Mouse (Mus musculus): Measurements from ENCODE around the gene Frmpd1.

Frmpd1 gene

DNA sequence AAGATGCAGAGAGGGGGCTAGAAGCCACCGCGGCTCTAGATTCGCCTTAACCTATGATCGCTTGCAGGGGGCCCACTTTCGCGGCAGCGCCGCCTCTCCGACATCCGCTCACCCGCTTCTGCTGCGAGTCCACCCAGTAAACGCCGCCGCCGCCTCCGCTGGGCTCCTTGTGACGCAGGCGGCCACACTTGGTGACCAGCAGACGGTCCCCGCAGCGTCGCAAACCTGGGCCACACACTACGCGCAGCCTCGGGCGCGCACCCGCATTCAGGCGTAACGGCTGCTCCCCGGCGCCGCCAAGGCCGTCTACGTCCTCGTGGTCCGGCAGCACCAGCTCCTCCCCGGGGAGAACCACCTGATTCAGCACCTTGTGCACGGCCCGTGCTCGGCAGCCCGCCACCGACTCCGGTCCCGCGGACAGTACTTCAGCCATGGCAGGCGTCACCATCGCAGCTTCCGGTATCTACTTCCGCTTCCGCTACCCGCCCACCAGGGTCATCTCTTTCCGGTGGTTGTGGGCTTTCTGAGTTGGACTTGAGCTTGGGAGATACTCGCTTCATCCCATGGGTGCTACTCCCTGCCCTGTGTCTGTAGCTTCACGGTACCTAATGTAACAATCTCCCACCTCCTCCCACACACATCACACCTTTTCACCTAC lies 135.6 kb downstream of the Frmpd1 start:
- peak; percentile 78 for DNase-seq (ENCODE audit: low read depth, low spot score)

DNA sequence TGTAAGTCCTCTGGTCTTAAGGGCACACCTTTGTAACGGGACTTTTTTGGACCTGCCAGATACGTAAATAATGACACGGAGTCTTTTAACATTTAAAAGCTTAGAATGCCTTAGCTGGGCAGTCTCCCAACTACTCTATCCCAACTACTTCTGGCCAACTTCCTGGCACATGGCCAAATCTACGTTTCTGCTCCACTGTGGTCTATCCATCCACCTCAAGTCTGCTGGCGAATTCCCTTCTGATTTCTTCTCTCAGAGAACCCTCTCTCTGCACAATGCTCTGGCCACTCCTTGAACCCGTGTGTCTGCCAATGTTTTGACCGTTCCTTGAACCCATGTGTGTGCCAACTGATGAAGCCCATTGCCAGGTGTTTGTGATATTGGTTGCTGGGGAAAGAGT lies 146.5 kb downstream of the Frmpd1 start:
- DNase-seq (ENCODE audit: low read depth, low spot score), result no peak

GRCm38 (mm10) chr4:45332466-45332865 lies 147.8 kb downstream of the Frmpd1 start:
- no peak for DNase-seq (ENCODE audit: low read depth, low spot score)
